Mouse (Mus musculus): ENCODE measurements around the gene Prrt3.

Prrt3 gene

GRCm38 (mm10) chr6:113489410-113489809, 12.3 kb downstream of the Prrt3 start:
- no peak for ATAC-seq (ENCODE audit: low TSS enrichment)

DNA sequence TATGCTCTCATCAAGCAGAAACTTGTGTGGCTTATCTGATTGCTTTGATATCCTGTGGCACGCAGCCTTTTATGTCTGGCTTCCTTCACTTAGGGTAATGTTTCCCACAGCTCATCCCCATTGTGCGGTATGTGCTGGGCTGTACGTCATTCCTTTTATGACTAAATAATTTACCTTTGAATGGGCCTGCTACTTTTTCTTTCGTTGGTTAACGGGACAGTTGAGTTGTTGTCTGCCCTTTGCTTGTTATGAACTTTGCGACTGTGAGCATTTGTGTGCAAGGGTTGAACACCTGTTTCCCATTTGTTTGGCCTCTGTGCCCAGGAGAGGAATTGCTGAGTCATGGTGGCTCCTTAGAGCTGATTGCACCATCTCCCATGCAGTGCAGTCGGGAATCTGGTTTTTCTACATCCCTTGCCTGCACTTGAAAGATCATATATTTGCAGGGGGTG, 14.6 kb downstream of the Prrt3 start:
- no peak for ATAC-seq (ENCODE audit: low TSS enrichment)

GRCm38 (mm10) chr6:113483729-113484128, 18.0 kb downstream of the Prrt3 start:
- ATAC-seq (ENCODE audit: low TSS enrichment) = peak; percentile 28

DNA sequence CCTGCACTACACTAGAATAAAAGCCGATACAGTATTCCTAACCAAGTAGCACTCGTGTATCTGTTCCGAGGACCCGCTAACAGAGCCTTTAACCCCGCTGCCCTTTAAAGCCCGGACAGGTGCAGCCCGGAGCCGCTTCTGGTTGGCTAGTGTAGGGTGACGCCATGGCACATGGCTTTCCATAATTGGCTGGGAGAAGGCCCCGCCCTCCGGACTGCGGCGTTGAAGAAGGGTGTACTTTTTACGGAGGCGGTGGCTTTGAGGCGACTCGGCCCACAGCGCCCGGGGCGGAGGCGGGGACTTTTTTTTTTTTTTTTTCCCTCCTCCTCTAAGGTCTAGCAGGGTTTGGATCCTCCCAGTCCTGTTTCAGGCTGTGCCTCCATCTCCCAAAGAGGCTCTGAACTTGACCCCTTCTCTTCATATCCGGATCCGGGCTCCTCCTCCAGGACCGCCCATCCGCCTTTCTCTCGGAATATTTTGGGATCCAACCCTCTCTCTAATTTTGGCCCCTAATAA, 18.6 kb downstream of the Prrt3 start, which contains the start of gene Creld1:
TSS of gene Creld1 (plus strand) at position 198 of the 516 bp plus-strand sequence.
- peak; percentile 82 for ATAC-seq (ENCODE audit: low TSS enrichment)

DNA sequence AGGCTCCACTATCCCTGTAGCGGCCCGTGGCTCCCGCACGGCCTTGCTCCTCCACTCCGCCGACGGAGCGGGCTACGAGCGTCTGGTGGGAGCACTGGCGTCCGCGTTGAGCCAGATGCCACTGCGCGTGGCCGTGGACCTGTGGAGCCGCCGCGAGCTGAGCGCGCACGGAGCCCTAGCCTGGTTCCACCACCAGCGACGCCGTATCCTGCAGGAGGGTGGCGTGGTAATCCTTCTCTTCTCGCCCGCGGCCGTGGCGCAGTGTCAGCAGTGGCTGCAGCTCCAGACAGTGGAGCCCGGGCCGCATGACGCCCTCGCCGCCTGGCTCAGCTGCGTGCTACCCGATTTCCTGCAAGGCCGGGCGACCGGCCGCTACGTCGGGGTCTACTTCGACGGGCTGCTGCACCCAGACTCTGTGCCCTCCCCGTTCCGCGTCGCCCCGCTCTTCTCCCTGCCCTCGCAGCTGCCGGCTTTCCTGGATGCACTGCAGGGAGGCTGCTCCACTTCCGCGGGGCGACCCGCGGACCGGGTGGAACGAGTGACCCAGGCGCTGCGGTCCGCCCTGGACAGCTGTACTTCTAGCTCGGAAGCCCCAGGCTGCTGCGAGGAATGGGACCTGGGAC, 19.1 kb downstream of the Prrt3 start:
- peak; percentile 35 for ATAC-seq (ENCODE audit: low TSS enrichment)

DNA sequence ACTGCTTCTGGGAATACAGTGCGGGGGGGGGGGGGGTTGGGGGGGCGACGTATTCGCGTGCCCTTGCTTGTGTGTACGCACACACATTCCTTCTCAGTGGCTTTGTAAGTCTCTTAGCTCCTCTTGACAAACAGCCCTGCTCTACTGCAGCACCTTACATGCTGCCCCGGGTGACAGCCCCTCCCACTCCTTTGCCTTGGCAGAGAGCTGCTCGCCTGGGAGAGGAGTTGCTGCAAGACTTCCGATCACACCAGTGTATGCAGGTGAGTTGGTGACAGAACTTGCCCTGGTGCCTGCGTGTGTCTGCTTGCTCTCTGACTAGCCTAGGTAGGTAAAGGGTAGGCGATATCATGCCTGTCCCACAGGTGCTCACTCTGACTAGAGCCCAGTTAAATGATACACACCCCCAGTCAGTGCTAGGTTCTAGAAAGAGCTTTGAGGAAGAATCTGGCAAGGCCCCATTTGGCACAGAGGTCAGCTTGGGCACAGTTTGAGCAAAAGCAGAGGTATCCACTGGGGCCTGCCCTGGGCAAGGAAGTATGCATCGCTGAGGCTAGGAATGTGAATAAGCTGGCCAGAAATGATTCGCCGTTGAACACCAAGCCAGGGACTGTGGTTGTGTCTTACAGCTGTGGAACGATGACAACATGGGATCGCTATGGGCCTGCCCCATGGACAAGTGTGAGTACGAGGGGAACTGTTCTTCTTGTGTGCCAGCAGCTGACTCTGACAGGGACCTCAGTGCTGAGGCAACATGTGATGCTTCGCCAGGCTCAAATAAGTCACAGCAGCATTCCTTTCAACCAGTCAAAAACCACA, 21.0 kb downstream of the Prrt3 start:
- ATAC-seq (ENCODE audit: low TSS enrichment) = no peak

GRCm38 (mm10) chr6:113478906-113479305, 22.8 kb downstream of the Prrt3 start:
- ATAC-seq (ENCODE audit: low TSS enrichment) = no peak

- ATAC-seq (ENCODE audit: low TSS enrichment) = no peak
Observed at GRCm38 (mm10) chr6:113477353-113477752, 24.4 kb downstream of the Prrt3 start.

- no peak for ATAC-seq (ENCODE audit: low TSS enrichment)
Observed at GRCm38 (mm10) chr6:113473715-113474114, 28.0 kb downstream of the Prrt3 start.

GRCm38 (mm10) chr6:113473246-113473645, 28.5 kb downstream of the Prrt3 start:
- no peak for ATAC-seq (ENCODE audit: low TSS enrichment)

- ATAC-seq (ENCODE audit: low TSS enrichment) = no peak
Observed at GRCm38 (mm10) chr6:113472061-113472460, 29.7 kb downstream of the Prrt3 start.

DNA sequence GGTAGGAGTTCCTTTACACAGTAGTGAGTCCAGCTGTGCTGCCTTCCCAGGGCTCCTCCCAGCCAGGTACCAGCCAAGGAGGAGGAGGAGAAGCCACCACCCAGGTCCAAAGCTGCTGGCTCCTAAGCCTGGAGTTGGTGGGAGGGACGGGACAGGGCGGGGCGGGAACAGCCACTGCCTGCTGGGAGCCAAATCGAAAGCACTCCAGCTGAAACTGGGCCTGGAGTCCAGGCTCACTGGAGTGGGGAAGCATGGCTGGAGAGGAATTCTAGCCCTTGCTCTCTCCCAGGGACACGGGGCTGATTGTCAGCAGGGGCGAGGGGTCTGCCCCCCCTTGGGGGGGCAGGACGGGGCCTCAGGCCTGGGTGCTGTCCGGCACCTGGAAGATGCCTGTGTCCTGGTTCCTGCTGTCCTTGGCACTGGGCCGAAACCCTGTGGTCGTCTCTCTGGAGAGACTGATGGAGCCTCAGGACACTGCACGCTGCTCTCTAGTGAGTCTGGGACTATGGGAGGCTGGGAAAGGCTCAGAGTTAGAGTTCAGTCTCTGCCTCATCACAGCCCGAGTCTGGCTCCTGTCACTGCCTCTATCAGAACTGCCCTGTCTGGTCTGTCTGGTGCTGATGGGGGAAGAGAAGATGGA, 30.3 kb downstream of the Prrt3 start, which contains the start of gene Il17rc:
TSS of gene Il17rc (plus strand) at position 131 of the 640 bp plus-strand sequence.
- 0 out of 2 replicates have a peak, but pooled peaks have one; percentile 29 for ATAC-seq (ENCODE audit: low TSS enrichment)

GRCm38 (mm10) chr6:113469432-113469831, 32.3 kb downstream of the Prrt3 start:
- ATAC-seq (ENCODE audit: low TSS enrichment) = peak; percentile 83

DNA sequence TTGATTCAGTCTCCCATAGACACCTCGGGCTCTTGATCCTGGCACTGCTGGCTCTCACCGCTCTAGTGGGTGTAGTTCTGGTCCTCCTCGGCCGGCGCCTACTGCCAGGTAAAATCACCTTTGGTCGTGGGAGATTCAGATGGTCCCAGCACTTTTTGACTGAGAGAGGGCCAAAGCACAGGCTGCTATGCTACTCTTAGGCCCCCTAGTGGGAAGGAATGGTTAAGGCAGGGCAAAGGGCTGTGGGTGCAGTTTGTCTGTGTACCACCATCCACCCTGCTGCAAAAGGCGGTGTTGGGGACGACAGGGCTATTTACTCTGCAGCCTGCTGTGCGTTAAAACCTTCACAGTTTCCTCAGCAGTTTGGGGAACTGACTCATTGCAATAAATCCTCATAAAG, 32.7 kb downstream of the Prrt3 start:
- ATAC-seq (ENCODE audit: low TSS enrichment) = peak; percentile 83

GRCm38 (mm10) chr6:113468512-113468911, 33.2 kb downstream of the Prrt3 start:
- no peak for ATAC-seq (ENCODE audit: low TSS enrichment)

GRCm38 (mm10) chr6:113465602-113466001, 36.1 kb downstream of the Prrt3 start:
- ATAC-seq (ENCODE audit: low TSS enrichment) = no peak

DNA sequence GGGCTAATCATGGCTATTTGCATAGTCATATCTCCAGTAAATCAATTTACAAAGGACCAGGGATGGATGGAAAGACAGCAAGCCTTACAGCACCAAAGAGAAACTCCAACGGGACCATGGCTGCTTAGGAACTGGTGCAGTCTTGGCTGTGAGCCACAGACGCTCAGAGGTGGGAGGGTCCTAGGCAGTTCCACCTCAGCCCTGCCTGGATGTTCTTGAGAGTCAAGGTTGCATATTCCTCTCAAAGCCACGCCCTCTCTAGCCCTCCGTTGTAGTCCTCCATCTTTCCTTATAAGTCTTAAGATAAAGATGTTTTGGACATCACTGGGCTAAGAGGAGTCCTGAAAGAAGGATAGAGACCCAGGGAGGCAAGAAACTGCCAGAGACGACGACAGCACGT, 37.7 kb downstream of the Prrt3 start:
- ATAC-seq (ENCODE audit: low TSS enrichment) = no peak

DNA sequence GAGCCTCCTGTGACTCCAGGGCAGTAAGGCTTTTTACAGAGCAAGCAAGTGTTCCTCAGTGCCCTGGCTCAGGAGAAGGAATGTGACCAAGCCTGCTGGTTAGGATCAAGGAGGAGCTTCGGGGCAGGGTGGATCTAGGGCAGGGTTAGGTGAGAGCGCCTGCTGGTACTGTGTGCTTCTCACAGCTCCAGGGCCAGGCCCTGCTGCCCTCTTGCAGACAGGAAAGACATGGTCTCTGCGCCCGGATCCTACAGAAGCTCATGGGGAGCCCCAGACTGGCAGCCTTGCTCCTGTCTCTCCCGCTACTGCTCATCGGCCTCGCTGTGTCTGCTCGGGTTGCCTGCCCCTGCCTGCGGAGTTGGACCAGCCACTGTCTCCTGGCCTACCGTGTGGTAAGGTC, 43.1 kb downstream of the Prrt3 start:
- ATAC-seq (ENCODE audit: low TSS enrichment) = no peak

DNA sequence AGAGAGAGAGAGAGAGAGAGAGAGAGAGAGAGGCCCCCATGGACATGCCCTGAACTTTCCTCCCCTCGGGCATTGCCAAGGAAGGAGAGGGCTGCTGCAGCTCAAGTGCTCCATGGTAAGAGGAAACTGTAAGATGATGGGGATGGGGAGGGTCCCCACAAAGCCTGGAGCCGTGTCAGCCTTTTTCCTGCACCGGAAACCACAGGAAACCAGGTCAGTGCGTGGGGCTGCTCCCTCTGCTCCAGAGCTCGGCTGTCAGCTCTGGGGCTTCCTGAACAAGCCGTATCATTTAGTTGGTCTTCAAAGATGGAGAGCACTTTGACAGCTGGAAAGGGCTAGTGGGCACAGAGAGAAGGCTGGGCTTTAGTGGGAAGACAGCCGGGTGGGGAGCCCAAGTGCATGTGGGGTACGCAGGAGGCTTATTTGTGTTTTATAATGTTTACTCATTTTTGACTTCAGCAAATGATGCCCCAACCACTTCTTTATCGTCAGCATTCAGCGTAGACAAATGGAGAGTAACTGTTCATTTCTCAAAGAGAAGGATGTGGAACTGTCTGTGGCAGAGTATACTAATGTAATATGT, 43.7 kb downstream of the Prrt3 start, which contains the start of gene Il17re:
TSS of gene Il17re (plus strand) at position 533 of the 583 bp plus-strand sequence.
- ATAC-seq (ENCODE audit: low TSS enrichment) = no peak

GRCm38 (mm10) chr6:113455007-113455406, 46.7 kb downstream of the Prrt3 start:
- no peak for ATAC-seq (ENCODE audit: low TSS enrichment)

GRCm38 (mm10) chr6:113451839-113452238, 49.9 kb downstream of the Prrt3 start:
- ATAC-seq (ENCODE audit: low TSS enrichment) = no peak

- no peak for ATAC-seq (ENCODE audit: low TSS enrichment)
Observed at GRCm38 (mm10) chr6:113447639-113448038, 54.1 kb downstream of the Prrt3 start.

All from frontal cortex, adult (tissue).